Mouse (Mus musculus): ENCODE results near the gene Actr1a.

- TF ChIP-seq POLR2A (IDR thresholded peaks at IDR 0.05; ENCODE audit: insufficient read depth, low read depth, low read length) (no peak), CTCF (IDR thresholded peaks at IDR 0.05; ENCODE audit: insufficient read depth, low read depth, low read length) (no peak)
Measured at GRCm38 (mm10) chr19:46426488-46426887, 30.9 kb upstream of the Actr1a start.
